Mouse (Mus musculus) lung, embryonic 14.5 days (tissue): ENCODE results near the gene Mrtfa. TPM values are rescaled to one million over a fixed set of nuclear protein-coding genes. Genes with fewer than 3 reads are reported as not detected.

Source experiments
- ATAC-seq: fragments of 200-750 bp; cut with Nextera tagmentation; 2 replicates; pipeline ENCODE4 v1.8.0; 2017; ENCODE audit warnings: mild to moderate bottlenecking, moderate TSS enrichment, moderate library complexity; ENCODE audit not compliant: insufficient read depth
- DNase-seq: peaks from one replicate; pipeline ENCODE4 v3.0.0-alpha.2; 2015
- H3K27ac ChIP-seq: fragments of 300-500 bp; sonication (generic); 2 replicates; pipeline ENCODE4 v1.5.1; 2014; ENCODE audit warnings: low read depth, mild to moderate bottlenecking, moderate library complexity
- H3K27me3 ChIP-seq: fragments of 300-500 bp; sonication (generic); 2 replicates; pipeline ENCODE4 v1.6.1; 2014; ENCODE audit warnings: low read length, control low read depth; ENCODE audit not compliant: insufficient read depth
- H3K36me3 ChIP-seq: fragments of 300-500 bp; sonication (generic); 2 replicates; pipeline ENCODE4 v1.6.1; 2014; ENCODE audit warnings: control low read depth; ENCODE audit not compliant: insufficient read depth
- H3K4me1 ChIP-seq: fragments of 300-500 bp; sonication (generic); 2 replicates; pipeline ENCODE4 v1.6.1; 2014; ENCODE audit warnings: antibody characterized with exemption, control low read depth; ENCODE audit not compliant: insufficient read depth
- H3K4me2 ChIP-seq: fragments of 300-500 bp; sonication (generic); 2 replicates; pipeline ENCODE4 v1.6.1; 2014; ENCODE audit warnings: mild to moderate bottlenecking
- H3K4me3 ChIP-seq: fragments of 300-500 bp; sonication (generic); 2 replicates; pipeline ENCODE4 v1.5.1; 2014; ENCODE audit warnings: low read depth, low read length
- H3K9ac ChIP-seq: fragments of 300-500 bp; sonication (generic); 2 replicates; pipeline ENCODE4 v1.6.1; 2014
- H3K9me3 ChIP-seq: fragments of 300-500 bp; sonication (generic); 2 replicates; pipeline ENCODE4 v1.6.1; 2016; ENCODE audit warnings: low read depth, low read length, control low read depth
- CTCF ChIP-seq: IDR thresholded peaks from 2 replicates; pipeline ENCODE4 v1.5.1; 2016; ENCODE audit warnings: antibody characterized with exemption, low read depth
- whole genome bisulfite sequencing: fragments of 180-500 bp; shearing (Covaris S2); extraction: QIAGEN DNeasy Blood & Tissue Kit; methylation state at CpG from one replicate; pipeline ENCODE4 v1.1.7; 2014; 5-methylcytosine and 5-hydroxymethylcytosine counted together
- polyA plus RNA-seq: library from polyadenylated mRNA; unstranded; fragments of >200 nt; fragmentation: Nextera tagmentation; extraction: Ambion mirVana; gene quantifications from 2 replicates; pipeline ENCODE4 v1.2.1, GENCODE M21; 2014

The Mrtfa gene
- polyA plus RNA-seq, 1 experiment from 2014 or later = 28.9 TPM

GRCm38 (mm10) chr15:81062616-81063015, 127.9 kb downstream of the Mrtfa start:
- no peaks in the 10 kb centered on the region for H3K27me3 ChIP-seq
- DNase-seq (peak; percentile 27), ATAC-seq (peak; percentile 28; the same call in 1 of the 2 replicates)
- TF ChIP-seq CTCF = no peak
- H3K4me3 ChIP-seq = no peak overlapping the region
- H3K27ac ChIP-seq = peak overlapping the region; percentile 77
- H3K9me3 ChIP-seq = no peaks in the 10 kb centered on the region
- H3K4me2 ChIP-seq = peak overlapping the region; percentile 36; the same call in 1 of the 2 replicates
- WGBS = 22% methylated on average over 8 of the region's 8 CpGs
- H3K9ac ChIP-seq = peak overlapping the region; percentile 23; the same call in 1 of the 2 replicates
- no peaks in the 10 kb centered on the region for H3K36me3 ChIP-seq
- peaks cover 12% of the 10 kb centered on the region for H3K4me1 ChIP-seq

GRCm38 (mm10) chr15:81062175-81062588, 128.4 kb downstream of the Mrtfa start:
- H3K9me3 ChIP-seq = no peaks in the 10 kb centered on the region
- ATAC-seq (peak; percentile 65), DNase-seq (peak; percentile 76)
- WGBS = 8% methylated on average over 8 of the region's 8 CpGs
- no peak overlapping the region; the same call in 1 of the 2 replicates for H3K9ac ChIP-seq
- H3K27me3 ChIP-seq = no peaks in the 10 kb centered on the region
- H3K36me3 ChIP-seq = no peaks in the 10 kb centered on the region
- TF ChIP-seq CTCF = no peak
- H3K4me3 ChIP-seq = no peak overlapping the region
- H3K27ac ChIP-seq = peak overlapping the region; percentile 77
- peak overlapping the region; percentile 36; the same call in 1 of the 2 replicates for H3K4me2 ChIP-seq
- H3K4me1 ChIP-seq = peaks cover 12% of the 10 kb centered on the region

- ATAC-seq = no peak
- no peaks in the 10 kb centered on the region for H3K27me3 ChIP-seq
- no peaks in the 10 kb centered on the region for H3K9me3 ChIP-seq
- H3K36me3 ChIP-seq = no peaks in the 10 kb centered on the region
- no peak overlapping the region for H3K9ac ChIP-seq
- H3K27ac ChIP-seq = no peak overlapping the region
- peaks cover 12% of the 10 kb centered on the region for H3K4me1 ChIP-seq
- DNase-seq = no peak
- 82% methylated on average over 2 of the region's 2 CpGs for WGBS
- TF ChIP-seq CTCF = no peak; the same call in 1 of the 2 replicates
- no peak overlapping the region for H3K4me2 ChIP-seq
- H3K4me3 ChIP-seq = no peak overlapping the region
Observed at GRCm38 (mm10) chr15:81060975-81061374, 129.6 kb downstream of the Mrtfa start.

GRCm38 (mm10) chr15:81057736-81058135, 132.8 kb downstream of the Mrtfa start:
- WGBS = 90% methylated on average over 5 of the region's 5 CpGs
- ATAC-seq (no peak), DNase-seq (no peak)
- Histone ChIP-seq H3K9me3 (no peaks in the 10 kb centered on the region), H3K36me3 (no peaks in the 10 kb centered on the region), H3K4me3 (no peak overlapping the region), H3K27ac (no peak overlapping the region), H3K4me2 (no peak overlapping the region), H3K27me3 (no peaks in the 10 kb centered on the region), H3K9ac (no peak overlapping the region), H3K4me1 (peaks cover 9% of the 10 kb centered on the region)
- no peak for TF ChIP-seq CTCF

- H3K4me2 ChIP-seq = no peak overlapping the region
Observed at GRCm38 (mm10) chr15:81055488-81055887, 135.1 kb downstream of the Mrtfa start.

DNA sequence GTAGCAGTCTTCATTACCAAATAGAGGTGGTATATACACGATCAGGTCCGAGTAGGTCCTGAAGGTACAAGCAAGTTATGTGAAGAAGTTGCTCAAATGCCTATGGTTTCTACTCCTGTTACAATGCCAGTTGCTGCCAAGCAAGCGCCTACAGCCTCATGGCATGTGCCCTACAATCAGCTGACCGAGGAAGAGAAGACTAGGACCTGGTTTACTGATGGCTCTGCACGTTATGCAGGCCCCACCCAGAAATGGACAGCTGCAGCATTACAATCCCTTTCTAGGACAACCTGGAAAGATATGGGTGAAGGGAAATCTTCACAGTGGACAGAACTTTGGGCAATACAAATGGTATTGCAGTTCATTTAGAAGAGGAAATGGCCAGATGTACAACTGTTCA, 138.1 kb downstream of the Mrtfa start:
- no peaks in the 10 kb centered on the region for H3K9me3 ChIP-seq
- no peak overlapping the region for H3K27ac ChIP-seq
- DNase-seq = no peak
- no peaks in the 10 kb centered on the region for H3K36me3 ChIP-seq
- no peak for ATAC-seq
- no peak for TF ChIP-seq CTCF
- H3K9ac ChIP-seq = no peak overlapping the region
- 88% methylated on average over 5 of the region's 5 CpGs for WGBS
- H3K4me3 ChIP-seq = no peak overlapping the region
- H3K27me3 ChIP-seq = no peaks in the 10 kb centered on the region
- no peak overlapping the region for H3K4me2 ChIP-seq
- H3K4me1 ChIP-seq = no peaks in the 10 kb centered on the region

More at GRCm38 (mm10) chr15:81055488-81055887, 135.1 kb downstream of the Mrtfa start:
- no peak for ATAC-seq
- Histone ChIP-seq H3K27me3 (no peaks in the 10 kb centered on the region), H3K4me3 (no peak overlapping the region), H3K4me1 (no peaks in the 10 kb centered on the region), H3K36me3 (no peaks in the 10 kb centered on the region), H3K9me3 (no peaks in the 10 kb centered on the region), H3K9ac (no peak overlapping the region), H3K27ac (no peak overlapping the region)
- DNase-seq = no peak
- no peak for TF ChIP-seq CTCF
- 77% methylated on average over 2 of the region's 2 CpGs for WGBS

DNA sequence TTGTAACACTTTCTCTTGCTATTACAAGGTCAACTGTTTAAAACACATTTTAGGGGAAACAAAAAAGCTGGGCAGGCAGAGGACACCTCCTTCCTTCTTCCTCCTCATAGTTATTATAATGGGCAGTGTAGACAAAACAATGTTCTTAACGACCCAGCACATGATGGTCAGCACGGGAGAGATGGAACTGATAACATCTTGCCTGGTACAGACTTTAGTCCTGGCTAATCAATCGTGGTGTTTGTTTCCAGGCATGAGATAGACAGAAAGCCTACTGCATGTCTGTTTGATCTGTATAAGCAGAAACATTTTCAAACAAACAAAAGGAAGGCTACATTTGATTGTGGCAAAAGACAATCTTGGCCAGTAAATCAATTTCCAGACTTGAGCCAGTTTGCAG, 140.1 kb downstream of the Mrtfa start:
- H3K36me3 ChIP-seq = no peaks in the 10 kb centered on the region
- no peak overlapping the region for H3K9ac ChIP-seq
- DNase-seq (no peak), ATAC-seq (no peak)
- 8% methylated on average over 3 of the region's 3 CpGs for WGBS
- no peak for TF ChIP-seq CTCF
- H3K27me3 ChIP-seq = no peaks in the 10 kb centered on the region
- no peaks in the 10 kb centered on the region for H3K9me3 ChIP-seq
- H3K4me2 ChIP-seq = no peak overlapping the region
- no peak overlapping the region for H3K27ac ChIP-seq
- no peak overlapping the region for H3K4me3 ChIP-seq
- H3K4me1 ChIP-seq = no peaks in the 10 kb centered on the region
